In genomic region chr15:85657441-85657989, GRCm38 (mm10) we compare ENCODE assay signal across 8 mouse cellular contexts.
DNase-seq lines count a peak whose midpoint lies in the region; ATAC-seq lines count a peak whose summit lies in the region.

No protein-coding gene starts in this region.

- H3K27me3 ChIP-seq in lung, embryonic 16.5 days (ENCODE audit: control insufficient read depth, insufficient read depth, low read depth, low read length): no peaks in the 10 kb centered on the region
- peaks cover 83% of the 10 kb centered on the region for H3K27me3 ChIP-seq in liver, embryonic 12.5 days (replicated peaks)

- no peak overlapping the region for H3K4me3 ChIP-seq in lung, embryonic 16.5 days (ENCODE audit: low read length)
- H3K4me3 ChIP-seq in liver, embryonic 12.5 days: no peak overlapping the region

- H3K9me3 ChIP-seq in lung, embryonic 16.5 days (ENCODE audit: control insufficient read depth, low read length): no peaks in the 10 kb centered on the region
- no peaks in the 10 kb centered on the region for H3K9me3 ChIP-seq in liver, embryonic 12.5 days (replicated peaks)

- H3K4me1 ChIP-seq in lung, embryonic 16.5 days (replicated peaks; ENCODE audit: control insufficient read depth, insufficient read depth, low read length): peaks cover 33% of the 10 kb centered on the region
- 0 out of 2 replicates have a peak, but pooled peaks cover 2% of the 10 kb centered on the region for H3K4me1 ChIP-seq in liver, embryonic 12.5 days

- no peak overlapping the region for H3K27ac ChIP-seq in lung, embryonic 16.5 days (ENCODE audit: low read length)
- no peak overlapping the region for H3K27ac ChIP-seq in liver, embryonic 12.5 days

- WGBS in lung, embryonic 16.5 days: 51% methylated on average over 8 of the region's 8 CpGs
- WGBS in liver, embryonic 12.5 days (ENCODE audit: insufficient replicate concordance): 38% methylated on average over 8 of the region's 8 CpGs

- H3K4me2 ChIP-seq in lung, embryonic 16.5 days (ENCODE audit: low read depth, low read length): peak overlapping the region; percentile 28; the same call in 1 of the 2 replicates
- H3K4me2 ChIP-seq in liver, embryonic 12.5 days: peak overlapping the region; percentile 9; the same call in 1 of the 2 replicates

- no peak for ATAC-seq in cerebellum, adult (ENCODE audit: insufficient number of reproducible peaks, low FRiP score, low TSS enrichment)
- ATAC-seq in lung, embryonic 16.5 days (ENCODE audit: low read depth): no peak
- peak; percentile 73 for ATAC-seq in erythroblast, adult 5-6 weeks (replicated peaks; ENCODE audit: low FRiP score, poor library complexity, severe bottlenecking)
- no peak for ATAC-seq in liver, embryonic 12.5 days

- peak; percentile 49 to 66 for DNase-seq in cerebellum, adult 18-20 months
- DNase-seq in lung, postnatal 14 days: no peak
- no peak for DNase-seq in urinary bladder, postnatal 4 days (ENCODE audit: low spot score in 2 of 2)
- DNase-seq in testis, postnatal 10 days (ENCODE audit: low spot score): no peak

- peaks cover 2% of the 10 kb centered on the region; the same call in 1 of the 2 replicates for H3K36me3 ChIP-seq in lung, embryonic 16.5 days (ENCODE audit: control insufficient read depth, insufficient read depth, low read length)
- H3K36me3 ChIP-seq in liver, embryonic 12.5 days: no peaks in the 10 kb centered on the region

- peak overlapping the region; percentile 34; the same call in 1 of the 2 replicates for H3K9ac ChIP-seq in lung, embryonic 16.5 days (ENCODE audit: low read length)
- no peak overlapping the region for H3K9ac ChIP-seq in liver, embryonic 12.5 days

Comparison
In these comparisons a context has a peak if more than half of its experiments do, and no peak if none do; other contexts are left out.
1. DNase-seq: peak in cerebellum, adult 18-20 months (2 of 2); none in lung, postnatal 14 days (single experiment), urinary bladder, postnatal 4 days (0 of 2) and testis, postnatal 10 days (single experiment).